Mouse (Mus musculus): ENCODE measurements around the gene Cln3. TPM values are rescaled to one million over a fixed set of nuclear protein-coding genes. Genes with fewer than 3 reads are reported as not detected.

Gene Cln3
- polyA plus RNA-seq, 1 experiment from 2014 or later, result 23.0 TPM

DNA sequence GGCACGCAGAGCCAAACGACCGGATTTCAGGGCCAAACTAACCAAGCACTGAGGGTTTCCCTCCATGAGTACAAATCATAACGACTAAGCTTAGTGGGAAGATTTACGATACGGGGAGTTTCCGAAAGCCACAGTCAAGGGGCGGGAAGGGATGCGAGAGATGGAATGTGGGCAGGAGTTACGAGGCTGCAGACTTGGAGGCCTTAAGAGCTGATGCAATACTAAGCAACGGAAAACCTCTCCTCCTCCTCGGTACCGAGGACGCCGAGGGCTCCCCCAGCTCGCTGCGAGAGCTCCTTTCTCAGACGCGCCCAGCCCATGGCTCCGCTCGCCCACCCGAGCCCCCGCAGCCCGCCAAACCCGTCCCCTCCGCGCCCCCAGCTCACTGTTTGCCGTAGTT is 19.9 kb downstream of the Cln3 start:
- peak overlapping the region; percentile 87 for H3K9ac ChIP-seq (ENCODE audit: low read length)
- H3K27me3 ChIP-seq (ENCODE audit: control insufficient read depth, insufficient read depth, low read length), result no peaks in the 10 kb centered on the region
- no peaks in the 10 kb centered on the region for H3K4me1 ChIP-seq (replicated peaks; ENCODE audit: control insufficient read depth, insufficient read depth, low read length)
- DNase-seq (ENCODE audit: low spot score) (no peak), ATAC-seq (replicated peaks; ENCODE audit: low FRiP score) (no peak)
- H3K36me3 ChIP-seq (ENCODE audit: control insufficient read depth, insufficient read depth, low read length), result peaks cover 12% of the 10 kb centered on the region
- peak overlapping the region; percentile 31; the same call in 1 of the 2 replicates for H3K27ac ChIP-seq (ENCODE audit: low read depth, low read length)
- peak overlapping the region; percentile 80 for H3K4me2 ChIP-seq (ENCODE audit: low read depth, low read length, severe bottlenecking)
- WGBS, result 1% methylated on average over 24 of the region's 28 CpGs
- no peaks in the 10 kb centered on the region for H3K9me3 ChIP-seq (ENCODE audit: control insufficient read depth, low read length)
- H3K4me3 ChIP-seq (ENCODE audit: low read depth, low read length), result peak overlapping the region; percentile 89

DNA sequence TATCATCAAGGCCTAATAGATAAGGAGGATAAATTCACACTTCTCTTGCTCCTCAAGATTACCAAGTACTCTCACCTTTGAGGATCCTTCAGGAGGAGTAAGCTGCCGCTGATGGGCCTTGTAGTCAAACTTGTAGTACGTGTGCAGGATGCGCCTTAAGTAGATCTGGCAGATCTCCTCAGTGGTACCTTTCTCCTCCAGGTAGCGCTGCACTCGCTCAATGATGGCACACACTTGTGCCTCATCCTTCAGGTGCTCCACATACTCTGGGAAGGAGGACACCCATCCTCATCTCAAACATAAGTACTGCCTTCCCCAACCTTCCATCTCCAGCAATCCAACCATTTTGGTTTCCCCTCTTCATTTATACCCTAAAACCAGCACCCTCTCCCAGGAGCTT is 29.0 kb downstream of the Cln3 start:
- ATAC-seq (replicated peaks; ENCODE audit: low FRiP score) (no peak), DNase-seq (ENCODE audit: low spot score) (no peak)
- Histone ChIP-seq H3K4me1 (replicated peaks; ENCODE audit: control insufficient read depth, insufficient read depth, low read length) (no peaks in the 10 kb centered on the region), H3K27me3 (ENCODE audit: control insufficient read depth, insufficient read depth, low read length) (no peaks in the 10 kb centered on the region), H3K9me3 (ENCODE audit: control insufficient read depth, low read length) (no peaks in the 10 kb centered on the region), H3K36me3 (ENCODE audit: control insufficient read depth, insufficient read depth, low read length) (peaks cover 17% of the 10 kb centered on the region; the same call in 1 of the 2 replicates), H3K9ac (ENCODE audit: low read length) (no peak overlapping the region), H3K4me3 (ENCODE audit: low read depth, low read length) (no peak overlapping the region), H3K4me2 (ENCODE audit: low read depth, low read length, severe bottlenecking) (no peak overlapping the region), H3K27ac (ENCODE audit: low read depth, low read length) (no peak overlapping the region)
- 97% methylated on average over 5 of the region's 5 CpGs for WGBS

DNA sequence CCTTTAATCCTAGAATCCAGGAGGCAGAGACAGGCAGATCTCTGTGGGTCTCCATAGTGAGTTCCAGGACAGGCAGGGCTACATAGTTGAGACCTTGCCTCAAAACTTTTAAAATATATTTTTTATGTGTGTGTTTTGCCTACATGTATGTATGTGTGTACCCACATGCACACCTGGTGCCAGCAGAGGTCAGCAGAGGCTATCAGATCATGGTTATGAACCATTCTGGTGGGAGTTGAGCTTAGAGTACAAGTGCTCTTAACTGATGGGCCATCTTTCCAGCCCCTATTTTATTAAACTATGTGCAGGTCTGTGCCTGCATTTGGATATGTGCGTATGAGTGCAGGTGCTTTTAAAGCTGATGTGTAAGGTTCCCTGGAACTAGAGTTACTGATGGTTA is 30.8 kb downstream of the Cln3 start:
- no peak for DNase-seq (ENCODE audit: low spot score)
- no peak overlapping the region for H3K4me3 ChIP-seq (ENCODE audit: low read depth, low read length)
- H3K27ac ChIP-seq (ENCODE audit: low read depth, low read length), result no peak overlapping the region
- ATAC-seq (replicated peaks; ENCODE audit: low FRiP score), result no peak
- H3K9me3 ChIP-seq (ENCODE audit: control insufficient read depth, low read length), result no peaks in the 10 kb centered on the region
- H3K27me3 ChIP-seq (ENCODE audit: control insufficient read depth, insufficient read depth, low read length), result no peaks in the 10 kb centered on the region
- 97% methylated on average over 1 of the region's 1 CpGs for WGBS
- H3K36me3 ChIP-seq (ENCODE audit: control insufficient read depth, insufficient read depth, low read length), result peaks cover 13% of the 10 kb centered on the region; the same call in 1 of the 2 replicates
- H3K9ac ChIP-seq (ENCODE audit: low read length), result no peak overlapping the region
- no peaks in the 10 kb centered on the region for H3K4me1 ChIP-seq (replicated peaks; ENCODE audit: control insufficient read depth, insufficient read depth, low read length)
- H3K4me2 ChIP-seq (ENCODE audit: low read depth, low read length, severe bottlenecking), result no peak overlapping the region

DNA sequence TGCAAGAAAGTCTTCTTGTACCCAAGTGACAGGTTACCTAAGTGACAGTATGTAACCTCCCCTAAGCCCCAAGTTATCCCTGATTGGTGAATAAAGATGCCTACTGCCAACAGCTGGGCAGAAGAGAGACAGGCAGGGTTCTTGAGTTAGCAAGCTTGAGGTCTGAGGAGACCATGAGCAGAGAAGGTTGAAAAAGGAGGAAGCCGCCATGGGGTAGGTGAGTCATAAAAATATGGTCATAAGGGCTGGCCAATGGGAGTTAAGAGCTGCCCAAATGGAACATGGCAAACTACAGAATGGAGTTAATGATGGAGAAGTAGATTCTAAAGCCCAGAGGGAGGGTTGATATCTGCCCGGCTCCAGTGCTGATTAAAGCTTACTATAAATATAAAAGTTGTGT is 40.0 kb downstream of the Cln3 start:
- DNase-seq (ENCODE audit: low spot score), result no peak
- no peak for ATAC-seq (replicated peaks; ENCODE audit: low FRiP score)
- no peaks in the 10 kb centered on the region for H3K27me3 ChIP-seq (ENCODE audit: control insufficient read depth, insufficient read depth, low read length)
- H3K4me2 ChIP-seq (ENCODE audit: low read depth, low read length, severe bottlenecking), result no peak overlapping the region
- H3K36me3 ChIP-seq (ENCODE audit: control insufficient read depth, insufficient read depth, low read length), result peaks cover 6% of the 10 kb centered on the region
- 99% methylated on average over 2 of the region's 2 CpGs for WGBS
- no peaks in the 10 kb centered on the region for H3K4me1 ChIP-seq (replicated peaks; ENCODE audit: control insufficient read depth, insufficient read depth, low read length)
- H3K9ac ChIP-seq (ENCODE audit: low read length), result no peak overlapping the region
- H3K9me3 ChIP-seq (ENCODE audit: control insufficient read depth, low read length), result no peaks in the 10 kb centered on the region
- H3K27ac ChIP-seq (ENCODE audit: low read depth, low read length), result no peak overlapping the region
- no peak overlapping the region for H3K4me3 ChIP-seq (ENCODE audit: low read depth, low read length)

DNA sequence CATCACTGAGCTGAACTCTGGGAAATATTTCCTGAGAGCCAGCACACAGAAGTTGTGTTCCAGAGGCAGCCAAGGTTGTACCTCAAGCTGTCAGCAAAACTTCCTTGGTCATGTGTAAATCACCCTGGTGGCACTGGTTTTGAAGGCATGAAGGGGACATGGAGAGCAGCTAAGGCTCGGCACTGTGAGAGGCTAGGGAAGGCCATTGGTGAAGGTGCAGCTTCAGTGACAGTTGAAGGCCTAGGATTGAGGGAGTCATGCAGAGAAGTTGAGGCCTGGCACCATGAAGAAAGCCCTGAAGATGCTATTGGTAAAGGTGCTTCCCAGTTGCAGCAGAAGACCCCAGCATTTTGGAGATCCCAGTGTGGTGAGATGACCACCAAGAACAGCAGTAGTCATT is 44.0 kb downstream of the Cln3 start:
- no peaks in the 10 kb centered on the region for H3K9me3 ChIP-seq (ENCODE audit: control insufficient read depth, low read length)
- DNase-seq (ENCODE audit: low spot score) (no peak), ATAC-seq (replicated peaks; ENCODE audit: low FRiP score) (no peak)
- no peak overlapping the region for H3K9ac ChIP-seq (ENCODE audit: low read length)
- H3K4me3 ChIP-seq (ENCODE audit: low read depth, low read length), result no peak overlapping the region
- no peak overlapping the region for H3K27ac ChIP-seq (ENCODE audit: low read depth, low read length)
- WGBS, result 90% methylated on average over 1 of the region's 1 CpGs
- H3K36me3 ChIP-seq (ENCODE audit: control insufficient read depth, insufficient read depth, low read length), result peaks cover 3% of the 10 kb centered on the region
- H3K4me1 ChIP-seq (replicated peaks; ENCODE audit: control insufficient read depth, insufficient read depth, low read length), result no peaks in the 10 kb centered on the region
- peaks cover 4% of the 10 kb centered on the region; the same call in 1 of the 2 replicates for H3K27me3 ChIP-seq (ENCODE audit: control insufficient read depth, insufficient read depth, low read length)
- H3K4me2 ChIP-seq (ENCODE audit: low read depth, low read length, severe bottlenecking), result no peak overlapping the region

DNA sequence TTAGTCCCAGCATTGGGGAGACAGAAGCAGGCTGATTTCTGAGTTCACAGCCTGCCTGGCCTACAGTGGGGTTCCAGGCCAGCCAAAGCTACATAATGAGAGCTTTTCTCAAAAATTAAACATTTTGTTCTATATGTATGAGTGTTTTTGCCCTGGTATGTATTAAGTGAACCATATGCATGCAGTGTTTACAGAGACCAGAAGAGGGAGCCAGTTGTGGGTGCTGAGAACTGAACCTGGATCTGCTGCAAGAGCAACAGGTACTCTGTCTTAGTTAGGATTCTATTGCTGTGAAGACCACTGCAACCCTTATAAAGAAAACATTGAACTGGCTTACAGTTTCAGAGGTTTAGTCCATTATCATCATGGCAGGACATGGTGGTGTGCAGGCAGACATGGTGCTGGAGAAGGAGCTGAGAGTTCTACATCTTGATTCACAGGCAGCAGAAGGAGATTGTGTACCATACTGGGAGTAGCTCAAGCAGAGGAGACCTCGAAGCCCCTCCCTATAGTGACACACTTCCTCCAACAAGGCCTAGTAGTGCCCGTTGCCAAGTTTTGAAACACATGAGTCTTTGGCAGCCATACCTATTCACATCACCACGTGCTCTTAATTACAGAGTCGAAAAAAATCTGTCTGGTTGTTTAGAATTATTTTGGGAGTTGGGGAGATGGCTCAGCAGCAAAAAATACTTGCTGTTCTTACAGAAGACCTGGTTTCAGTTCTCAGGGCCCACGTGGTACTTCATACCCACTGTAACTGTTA is 47.6 kb downstream of the Cln3 start:
- Histone ChIP-seq H3K27ac (ENCODE audit: low read depth, low read length) (no peak overlapping the region), H3K9ac (ENCODE audit: low read length) (no peak overlapping the region), H3K4me1 (replicated peaks; ENCODE audit: control insufficient read depth, insufficient read depth, low read length) (no peaks in the 10 kb centered on the region), H3K9me3 (ENCODE audit: control insufficient read depth, low read length) (no peaks in the 10 kb centered on the region), H3K27me3 (ENCODE audit: control insufficient read depth, insufficient read depth, low read length) (peaks cover 6% of the 10 kb centered on the region; the same call in 1 of the 2 replicates), H3K4me2 (ENCODE audit: low read depth, low read length, severe bottlenecking) (no peak overlapping the region), H3K4me3 (ENCODE audit: low read depth, low read length) (no peak overlapping the region), H3K36me3 (ENCODE audit: control insufficient read depth, insufficient read depth, low read length) (no peaks in the 10 kb centered on the region)
- 80% methylated on average over 5 of the region's 5 CpGs for WGBS
- ATAC-seq (replicated peaks; ENCODE audit: low FRiP score) (no peak), DNase-seq (ENCODE audit: low spot score) (no peak)

DNA sequence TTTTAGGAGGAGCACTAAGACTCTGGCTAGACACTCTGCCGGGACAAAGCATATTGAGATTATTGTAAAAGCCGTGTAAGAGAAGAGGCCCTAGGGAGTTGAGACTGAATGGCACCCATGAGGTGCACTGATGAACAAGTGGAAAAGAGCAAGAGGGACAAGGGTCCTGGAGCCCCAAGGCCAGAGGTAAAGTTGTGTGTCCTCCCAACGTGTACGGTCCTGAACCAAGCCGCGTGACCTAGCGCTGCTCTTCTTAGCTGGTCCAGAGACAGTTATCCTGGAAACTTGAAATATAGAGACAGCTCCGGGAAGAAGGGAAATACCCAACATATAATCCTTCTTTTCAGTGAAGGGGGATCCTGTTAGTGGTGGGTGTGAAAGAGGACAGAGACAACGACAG is 49.2 kb downstream of the Cln3 start:
- ATAC-seq (replicated peaks; ENCODE audit: low FRiP score) (no peak), DNase-seq (ENCODE audit: low spot score) (no peak)
- Histone ChIP-seq H3K9me3 (ENCODE audit: control insufficient read depth, low read length) (no peaks in the 10 kb centered on the region), H3K36me3 (ENCODE audit: control insufficient read depth, insufficient read depth, low read length) (no peaks in the 10 kb centered on the region), H3K4me2 (ENCODE audit: low read depth, low read length, severe bottlenecking) (peak overlapping the region; percentile 75), H3K9ac (ENCODE audit: low read length) (peak overlapping the region; percentile 67), H3K4me3 (ENCODE audit: low read depth, low read length) (peak overlapping the region; percentile 39), H3K27me3 (ENCODE audit: control insufficient read depth, insufficient read depth, low read length) (peaks cover 6% of the 10 kb centered on the region; the same call in 1 of the 2 replicates), H3K4me1 (replicated peaks; ENCODE audit: control insufficient read depth, insufficient read depth, low read length) (no peaks in the 10 kb centered on the region), H3K27ac (ENCODE audit: low read depth, low read length) (no peak overlapping the region)
- WGBS, result 62% methylated on average over 9 of the region's 9 CpGs

DNA sequence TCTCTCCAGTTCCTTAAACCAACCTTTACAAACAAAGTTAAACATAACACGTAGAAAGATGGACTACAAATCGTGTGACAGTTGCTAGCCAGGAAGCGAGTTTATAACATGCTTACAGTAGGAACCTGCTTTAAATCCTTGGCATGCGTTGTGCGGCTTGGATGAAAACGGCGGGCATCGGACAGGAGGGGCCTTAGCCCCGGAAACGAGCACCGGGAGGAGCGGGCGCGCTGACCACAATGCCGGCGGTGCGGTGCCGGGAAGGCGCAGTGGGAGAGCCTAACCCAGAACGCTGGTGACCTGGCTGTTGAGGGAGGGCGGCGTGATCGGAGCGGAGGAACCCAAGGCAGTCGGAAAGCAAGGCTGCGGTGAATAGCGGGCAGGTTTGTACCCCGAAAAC is 49.9 kb downstream of the Cln3 start:
- Histone ChIP-seq H3K4me1 (replicated peaks; ENCODE audit: control insufficient read depth, insufficient read depth, low read length) (no peaks in the 10 kb centered on the region), H3K9me3 (ENCODE audit: control insufficient read depth, low read length) (no peaks in the 10 kb centered on the region), H3K4me3 (ENCODE audit: low read depth, low read length) (peak overlapping the region; percentile 39), H3K4me2 (ENCODE audit: low read depth, low read length, severe bottlenecking) (peak overlapping the region; percentile 75), H3K36me3 (ENCODE audit: control insufficient read depth, insufficient read depth, low read length) (no peaks in the 10 kb centered on the region), H3K27me3 (ENCODE audit: control insufficient read depth, insufficient read depth, low read length) (peaks cover 6% of the 10 kb centered on the region; the same call in 1 of the 2 replicates), H3K9ac (ENCODE audit: low read length) (peak overlapping the region; percentile 67), H3K27ac (ENCODE audit: low read depth, low read length) (no peak overlapping the region)
- ATAC-seq (replicated peaks; ENCODE audit: low FRiP score) (no peak), DNase-seq (ENCODE audit: low spot score) (peak; percentile 67)
- 3% methylated on average over 28 of the region's 28 CpGs for WGBS

DNA sequence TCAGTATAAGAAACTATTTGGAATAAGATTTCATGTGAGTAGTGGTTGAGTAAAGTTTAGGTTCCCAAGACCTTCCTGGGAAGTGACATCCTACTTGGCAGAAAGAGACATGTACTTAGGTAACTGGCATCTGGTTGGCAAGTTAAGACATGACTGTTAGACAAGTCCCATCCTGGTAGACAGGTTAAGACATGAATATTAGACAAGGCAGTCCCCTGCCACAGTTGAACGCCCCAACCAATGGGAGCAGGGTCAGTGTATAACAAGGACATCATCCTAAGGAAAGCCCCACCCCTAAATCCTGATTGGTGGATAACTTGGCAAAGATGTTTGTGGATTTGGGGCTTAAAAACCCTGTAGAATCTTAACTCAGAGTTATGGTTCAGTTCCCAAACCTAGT is 52.2 kb downstream of the Cln3 start:
- no peaks in the 10 kb centered on the region for H3K36me3 ChIP-seq (ENCODE audit: control insufficient read depth, insufficient read depth, low read length)
- H3K4me2 ChIP-seq (ENCODE audit: low read depth, low read length, severe bottlenecking), result no peak overlapping the region
- H3K4me3 ChIP-seq (ENCODE audit: low read depth, low read length), result no peak overlapping the region
- no peak overlapping the region for H3K9ac ChIP-seq (ENCODE audit: low read length)
- peaks cover 6% of the 10 kb centered on the region; the same call in 1 of the 2 replicates for H3K27me3 ChIP-seq (ENCODE audit: control insufficient read depth, insufficient read depth, low read length)
- ATAC-seq (replicated peaks; ENCODE audit: low FRiP score) (no peak), DNase-seq (ENCODE audit: low spot score) (no peak)
- no peaks in the 10 kb centered on the region for H3K4me1 ChIP-seq (replicated peaks; ENCODE audit: control insufficient read depth, insufficient read depth, low read length)
- WGBS, result 63% methylated on average over 1 of the region's 1 CpGs
- no peaks in the 10 kb centered on the region for H3K9me3 ChIP-seq (ENCODE audit: control insufficient read depth, low read length)
- H3K27ac ChIP-seq (ENCODE audit: low read depth, low read length), result no peak overlapping the region
